Mouse (Mus musculus): ENCODE measurements around the gene Wdr18. TPM values are rescaled to one million over a fixed set of nuclear protein-coding genes. Genes with fewer than 3 reads are reported as not detected.

Gene Wdr18
- total RNA-seq, 2 experiments from 2014 or later, result 21.7 to 24.0 TPM

- intact Hi-C loops (cut with DNase I), result loop anchor here (2.0 to 5.0 kb wide), 2 partner anchors 45 to 62 kb away; no protein-coding TSS in a partner anchor
- DNase-seq, result no peak
Measured at GRCm38 (mm10) chr10:79989870-79990269, 29.9 kb downstream of the Wdr18 start.

- DNase-seq, result no peak
- intact Hi-C loops (cut with DNase I), result no loop called here
Measured at GRCm38 (mm10) chr10:79991099-79991498, 31.1 kb downstream of the Wdr18 start.

- DNase-seq, result no peak
- intact Hi-C loops (cut with DNase I), result no loop called here
Measured at GRCm38 (mm10) chr10:79991548-79991947, 31.6 kb downstream of the Wdr18 start.

- intact Hi-C loops (cut with DNase I), result no loop called here
- peak in 1 of 2 experiments; percentile 56 for DNase-seq
Measured at GRCm38 (mm10) chr10:79994397-79995115, 34.6 kb downstream of the Wdr18 start.

GRCm38 (mm10) chr10:79995636-79996035 lies 35.7 kb downstream of the Wdr18 start:
- intact Hi-C loops (cut with DNase I), result no loop called here
- DNase-seq, result no peak

GRCm38 (mm10) chr10:79996272-79997033 lies 36.5 kb downstream of the Wdr18 start, which contains the start of gene Abca7:
Abca7 (plus strand) TSS chr10:79996494.
- DNase-seq, result peak; percentile 98 to 100
- intact Hi-C loops (cut with DNase I), result no loop called here

- intact Hi-C loops (cut with DNase I), result no loop called here
- DNase-seq, result peak; percentile 62 to 70
Measured at GRCm38 (mm10) chr10:79997034-79997760, 37.2 kb downstream of the Wdr18 start.

- peak; percentile 55 to 60 for DNase-seq
- intact Hi-C loops (cut with DNase I), result no loop called here
Measured at GRCm38 (mm10) chr10:79997819-79998218, 37.9 kb downstream of the Wdr18 start.

GRCm38 (mm10) chr10:80001945-80002344 lies 42.0 kb downstream of the Wdr18 start:
- intact Hi-C loops (cut with DNase I), result no loop called here
- DNase-seq, result no peak

GRCm38 (mm10) chr10:80002829-80003228 lies 42.9 kb downstream of the Wdr18 start:
- intact Hi-C loops (cut with DNase I), result no loop called here
- DNase-seq, result no peak

- intact Hi-C loops (cut with DNase I), result no loop called here
- DNase-seq, result no peak
Measured at GRCm38 (mm10) chr10:80003374-80004232, 43.7 kb downstream of the Wdr18 start.

GRCm38 (mm10) chr10:80004233-80004705 lies 44.3 kb downstream of the Wdr18 start:
- intact Hi-C loops (cut with DNase I), result no loop called here
- DNase-seq, result no peak

- intact Hi-C loops (cut with DNase I), result no loop called here
- DNase-seq, result no peak
Measured at GRCm38 (mm10) chr10:80011740-80012139, 51.8 kb downstream of the Wdr18 start.

GRCm38 (mm10) chr10:80013609-80014008 lies 53.7 kb downstream of the Wdr18 start:
- intact Hi-C loops (cut with DNase I), result no loop called here
- DNase-seq, result no peak

- DNase-seq, result no peak
- intact Hi-C loops (cut with DNase I), result no loop called here
Measured at GRCm38 (mm10) chr10:80014484-80015290, 54.7 kb downstream of the Wdr18 start.

- intact Hi-C loops (cut with DNase I), result no loop called here
- DNase-seq, result no peak
Measured at GRCm38 (mm10) chr10:80015583-80015982, 55.6 kb downstream of the Wdr18 start.

- intact Hi-C loops (cut with DNase I), result no loop called here
- DNase-seq, result peak in 1 of 2 experiments; percentile 37
Measured at GRCm38 (mm10) chr10:80016511-80016910, 56.6 kb downstream of the Wdr18 start, which contains the start of gene Arhgap45. Arhgap45 (plus strand) TSS chr10:80016653.

- DNase-seq, result no peak
- intact Hi-C loops (cut with DNase I), result no loop called here
Measured at GRCm38 (mm10) chr10:80016931-80017330, 57.0 kb downstream of the Wdr18 start.

GRCm38 (mm10) chr10:80017361-80017760 lies 57.4 kb downstream of the Wdr18 start:
- peak; percentile 44 to 52 for DNase-seq
- intact Hi-C loops (cut with DNase I), result no loop called here

All from heart, postnatal 14 days (tissue).